Mouse (Mus musculus): Measurements from ENCODE around the gene Zfp747. TPM values are rescaled to one million over a fixed set of nuclear protein-coding genes. Genes with fewer than 3 reads are reported as not detected.

Gene Zfp747
- polyA plus RNA-seq, 1 experiment from 2014 or later = 5.4 TPM

GRCm38 (mm10) chr7:127324944-127325343 is 50.9 kb downstream of the Zfp747 start:
- no peaks in the 10 kb centered on the region for H3K36me3 ChIP-seq (ENCODE audit: control insufficient read depth, insufficient read depth, low read length)
- H3K9me3 ChIP-seq (ENCODE audit: control insufficient read depth, low read length) = no peaks in the 10 kb centered on the region
- H3K9ac ChIP-seq (ENCODE audit: low read length) = no peak overlapping the region
- H3K27me3 ChIP-seq (ENCODE audit: control insufficient read depth, insufficient read depth, low read length) = no peaks in the 10 kb centered on the region
- no peaks in the 10 kb centered on the region for H3K4me1 ChIP-seq (replicated peaks; ENCODE audit: control insufficient read depth, insufficient read depth)
- H3K4me3 ChIP-seq (ENCODE audit: low read depth, low read length) = no peak overlapping the region
- H3K27ac ChIP-seq (replicated peaks) = no peak overlapping the region
- no peak for DNase-seq (ENCODE audit: low spot score)
- no peak for TF ChIP-seq CTCF (IDR thresholded peaks at IDR 0.05; ENCODE audit: low read depth)
- TF ChIP-seq EP300 (optimal IDR thresholded peaks at IDR 0.05) = no peak
- no peak overlapping the region for H3K4me2 ChIP-seq (replicated peaks; ENCODE audit: low read depth)
- no peak for ATAC-seq (ENCODE audit: low FRiP score, low TSS enrichment)
- WGBS = 70% methylated on average over 7 of the region's 7 CpGs

Other genes with a start within 250 kb of the Zfp747 start
- 0.21 and 0.22 TPM in 2 replicates for gene Spn, start 238.2 kb downstream of the Zfp747 start, polyA plus RNA-seq (2015; fragmentation: Nextera tagmentation; extraction: Ambion mirVana)
- 22.8 and 25.2 TPM in 2 replicates for gene Cd2bp2, start 180.0 kb downstream of the Zfp747 start, polyA plus RNA-seq (2015; fragmentation: Nextera tagmentation; extraction: Ambion mirVana)
- gene Tbc1d10b, start 167.6 kb downstream of the Zfp747 start, polyA plus RNA-seq (2015; fragmentation: Nextera tagmentation; extraction: Ambion mirVana) = 11.7 and 12.1 TPM in 2 replicates
- gene Mylpf, start 167.2 kb downstream of the Zfp747 start, polyA plus RNA-seq (2015; fragmentation: Nextera tagmentation; extraction: Ambion mirVana) = 11.7 and 15.9 TPM in 2 replicates
- 11.4 and 12.2 TPM in 2 replicates for gene Zfp553, start 143.0 kb downstream of the Zfp747 start, polyA plus RNA-seq (2015; fragmentation: Nextera tagmentation; extraction: Ambion mirVana)
- gene Sept1, start 142.9 kb downstream of the Zfp747 start, polyA plus RNA-seq (2015; fragmentation: Nextera tagmentation; extraction: Ambion mirVana) = 7.0 and 7.9 TPM in 2 replicates
- 27.3 and 29.6 TPM in 2 replicates for gene Zfp771, start 131.8 kb downstream of the Zfp747 start, polyA plus RNA-seq (2015; fragmentation: Nextera tagmentation; extraction: Ambion mirVana)
- gene Dctpp1, start 115.3 kb downstream of the Zfp747 start, polyA plus RNA-seq (2015; fragmentation: Nextera tagmentation; extraction: Ambion mirVana) = 79.8 and 84.5 TPM in 2 replicates
- gene Sephs2, start 102.0 kb downstream of the Zfp747 start, polyA plus RNA-seq (2015; fragmentation: Nextera tagmentation; extraction: Ambion mirVana) = 113 and 115 TPM in 2 replicates
- 0.80 and 1.1 TPM in 2 replicates for gene Itgal, start 79.8 kb downstream of the Zfp747 start, polyA plus RNA-seq (2015; fragmentation: Nextera tagmentation; extraction: Ambion mirVana)
- 9.0 and 11.0 TPM in 2 replicates for gene Zfp768, start 30.5 kb downstream of the Zfp747 start, polyA plus RNA-seq (2015; fragmentation: Nextera tagmentation; extraction: Ambion mirVana)
- 3.0 and 3.1 TPM in 2 replicates for gene 9130019O22Rik, start 11.1 kb upstream of the Zfp747 start, polyA plus RNA-seq (2015; fragmentation: Nextera tagmentation; extraction: Ambion mirVana)
- 3.3 and 3.9 TPM in 2 replicates for gene E430018J23Rik, start 17.6 kb upstream of the Zfp747 start, polyA plus RNA-seq (2015; fragmentation: Nextera tagmentation; extraction: Ambion mirVana)
- 4.0 and 4.3 TPM in 2 replicates for gene Zfp764, start 30.8 kb upstream of the Zfp747 start, polyA plus RNA-seq (2015; fragmentation: Nextera tagmentation; extraction: Ambion mirVana)
- 15.6 and 17.8 TPM in 2 replicates for gene Zfp688, start 46.0 kb upstream of the Zfp747 start, polyA plus RNA-seq (2015; fragmentation: Nextera tagmentation; extraction: Ambion mirVana)
- gene Zfp689, start 73.1 kb upstream of the Zfp747 start, polyA plus RNA-seq (2015; fragmentation: Nextera tagmentation; extraction: Ambion mirVana) = 2.1 and 2.9 TPM in 2 replicates
- 30.4 and 36.5 TPM in 2 replicates for gene Prr14, start 83.6 kb upstream of the Zfp747 start, polyA plus RNA-seq (2015; fragmentation: Nextera tagmentation; extraction: Ambion mirVana)
- 8.7 and 9.3 TPM in 2 replicates for gene Fbrs, start 103.1 kb upstream of the Zfp747 start, polyA plus RNA-seq (2015; fragmentation: Nextera tagmentation; extraction: Ambion mirVana)
- 13.0 TPM in 2 replicates for gene Srcap, start 135.9 kb upstream of the Zfp747 start, polyA plus RNA-seq (2015; fragmentation: Nextera tagmentation; extraction: Ambion mirVana)
- gene Gm42715, start 143.5 kb upstream of the Zfp747 start, polyA plus RNA-seq (2015; fragmentation: Nextera tagmentation; extraction: Ambion mirVana) = 6.1 and 6.4 TPM in 2 replicates
- 22.7 and 24.3 TPM in 2 replicates for gene Tmem265, start 185.3 kb upstream of the Zfp747 start, polyA plus RNA-seq (2015; fragmentation: Nextera tagmentation; extraction: Ambion mirVana)
- 22.6 and 24.3 TPM in 2 replicates for gene Phkg2, start 197.3 kb upstream of the Zfp747 start, polyA plus RNA-seq (2015; fragmentation: Nextera tagmentation; extraction: Ambion mirVana)
- 3.5 and 3.6 TPM in 2 replicates for gene Ccdc189, start 212.5 kb upstream of the Zfp747 start, polyA plus RNA-seq (2015; fragmentation: Nextera tagmentation; extraction: Ambion mirVana)
- gene Rnf40, start 212.7 kb upstream of the Zfp747 start, polyA plus RNA-seq (2015; fragmentation: Nextera tagmentation; extraction: Ambion mirVana) = 17.1 and 18.7 TPM in 2 replicates
- 3.6 and 3.7 TPM in 2 replicates for gene Zfp629, start 239.7 kb upstream of the Zfp747 start, polyA plus RNA-seq (2015; fragmentation: Nextera tagmentation; extraction: Ambion mirVana)

Measured in stomach, postnatal 0 days (tissue).